Mouse (Mus musculus) testis, postnatal 14 days (tissue): ENCODE data around the gene Qser1.
A peak's percentile ranks its signal among the peaks of the same experiment; 100 is the strongest.

Experiments used
- DNase-seq: peaks from one replicate; pipeline ENCODE4 v3.0.0; 2021; ENCODE audit warnings: low spot score

Qser1 gene

DNA sequence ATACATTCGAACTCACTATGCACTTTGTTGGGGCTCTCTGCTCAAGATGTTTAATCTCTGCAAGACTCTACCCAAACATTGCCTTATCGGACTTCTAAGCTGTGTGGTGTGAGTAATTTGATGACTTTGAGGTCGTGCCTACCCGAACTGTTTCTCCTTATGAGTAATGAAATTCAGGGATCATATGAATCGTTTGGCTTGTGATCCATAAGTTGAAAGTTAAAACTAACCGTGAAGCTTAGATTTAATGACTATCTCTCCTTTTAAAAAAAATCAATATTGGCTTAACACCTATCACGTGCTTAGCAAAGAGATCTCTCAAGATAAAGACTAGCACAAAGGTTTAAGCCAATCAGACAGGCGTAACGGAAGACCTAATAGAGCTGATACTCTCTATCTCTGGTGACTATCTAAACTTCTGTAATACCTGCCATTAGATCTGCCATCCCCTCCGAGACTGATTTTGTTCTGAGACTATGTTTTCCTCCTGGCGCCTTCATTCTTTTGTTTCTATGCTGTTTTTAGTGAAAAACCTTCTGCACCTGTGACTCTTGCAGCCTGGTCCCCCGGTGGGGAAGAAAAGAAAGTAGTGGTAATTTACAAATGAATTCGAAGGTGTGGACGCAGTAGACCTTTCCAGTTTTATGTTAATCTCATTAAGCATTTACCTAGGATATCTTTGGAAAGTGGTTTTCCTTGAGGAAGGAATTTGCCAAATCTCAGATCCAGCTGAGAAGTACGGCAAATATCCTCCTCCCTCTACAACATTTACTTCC, 1.2 kb upstream of the Qser1 start:
- DNase-seq: no peak

DNA sequence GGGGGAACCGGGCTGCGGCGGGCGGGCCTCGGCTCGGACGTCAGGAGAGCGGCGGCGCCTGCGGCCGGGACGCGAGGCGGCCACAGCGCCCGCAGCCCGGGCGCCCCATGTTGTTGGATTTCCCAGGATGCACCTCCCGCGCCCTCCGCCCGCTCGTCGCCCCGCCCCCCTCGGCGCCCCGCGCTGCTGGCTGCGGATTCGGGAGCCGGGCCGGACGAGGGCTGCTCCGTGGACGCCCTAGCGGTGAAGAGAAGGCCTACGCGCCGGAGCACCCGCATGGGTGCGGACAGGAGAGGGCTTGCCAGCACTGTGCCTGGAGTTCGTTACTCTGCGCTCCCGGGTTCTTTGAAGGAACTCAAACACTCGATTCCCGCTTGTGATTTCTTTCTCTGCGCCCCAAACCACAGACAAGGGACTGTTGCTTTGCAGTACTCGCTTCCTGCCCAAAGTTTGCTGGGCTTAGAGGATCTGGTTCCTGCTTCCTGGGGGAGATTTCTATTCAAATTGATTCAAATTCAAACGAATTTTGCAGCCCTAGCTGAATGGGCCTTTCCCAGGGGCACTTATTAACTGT, 393 bp upstream of the Qser1 start:
- peak; percentile 91 for DNase-seq

DNA sequence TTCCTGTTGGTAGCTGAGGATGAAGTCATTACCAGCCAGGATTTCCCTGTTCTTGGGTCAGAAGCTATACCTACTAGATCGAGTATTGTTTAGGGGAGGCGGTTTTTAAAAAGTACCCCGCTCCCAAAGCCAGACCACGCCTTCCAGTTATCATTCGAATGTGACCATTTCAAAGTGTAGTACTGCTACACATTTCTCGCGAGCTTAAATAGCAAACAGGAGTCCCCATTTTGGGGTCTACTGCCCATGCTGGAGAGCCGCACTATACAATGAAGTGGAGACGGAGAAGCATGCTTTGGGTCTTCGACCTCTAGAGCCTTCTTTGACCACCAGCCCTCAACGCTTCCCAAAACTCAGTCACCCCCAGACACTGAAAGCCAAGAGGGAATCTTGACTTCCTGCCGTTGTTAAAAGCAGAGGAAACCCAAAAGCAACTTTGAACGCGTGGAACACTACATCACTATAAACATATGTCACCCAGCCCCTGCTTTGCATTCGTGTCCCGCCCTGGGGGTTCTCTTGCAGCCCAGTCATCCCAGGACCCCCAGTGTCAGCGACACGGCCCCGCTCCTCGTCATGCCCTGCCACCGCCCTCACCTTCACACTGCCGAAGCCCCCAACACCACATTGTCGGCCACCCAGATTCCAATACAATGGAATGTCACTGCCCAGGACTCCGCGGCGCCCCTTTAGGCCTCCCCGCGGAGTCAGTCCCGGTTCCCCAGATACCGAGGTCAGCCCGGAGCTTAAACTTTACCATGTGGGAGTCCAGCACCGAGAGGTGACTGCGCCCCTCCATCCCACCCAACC, 794 bp downstream of the Qser1 start:
- no peak for DNase-seq

DNA sequence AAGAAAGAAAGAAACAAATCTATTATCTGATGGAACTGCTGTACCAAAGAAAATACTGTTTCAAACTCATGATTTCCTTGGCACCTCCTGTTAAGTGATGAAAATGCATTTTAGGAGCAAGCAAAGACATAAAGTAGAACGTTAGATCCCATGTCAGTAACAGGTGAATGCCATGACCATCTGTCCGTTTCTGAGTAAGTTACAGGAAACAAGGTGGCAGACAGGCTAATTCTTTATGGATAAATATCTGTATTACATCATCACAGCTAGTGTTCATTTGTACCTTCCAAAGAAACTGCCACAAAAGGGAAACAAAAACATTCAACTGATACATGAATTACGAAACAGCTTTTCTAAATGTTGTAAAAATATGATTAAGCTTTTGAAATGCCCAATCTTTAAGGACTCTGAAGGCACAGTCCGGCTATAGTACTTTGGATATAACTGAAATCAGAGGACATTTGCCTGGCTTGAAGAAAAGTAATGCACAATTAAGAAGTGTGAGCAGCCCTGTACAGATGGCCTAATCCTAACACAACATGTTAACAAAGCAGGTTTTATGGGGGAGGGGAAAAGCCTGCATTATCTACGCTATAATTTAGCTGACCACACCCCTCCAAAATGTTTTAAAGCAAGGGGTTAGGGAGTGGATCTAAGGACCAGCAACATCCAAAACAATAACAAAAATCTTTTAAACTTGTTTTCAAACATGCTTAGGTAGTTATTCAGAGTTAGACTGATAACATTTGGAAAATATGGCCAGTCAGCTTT, 2.2 kb downstream of the Qser1 start:
- DNase-seq: no peak

DNA sequence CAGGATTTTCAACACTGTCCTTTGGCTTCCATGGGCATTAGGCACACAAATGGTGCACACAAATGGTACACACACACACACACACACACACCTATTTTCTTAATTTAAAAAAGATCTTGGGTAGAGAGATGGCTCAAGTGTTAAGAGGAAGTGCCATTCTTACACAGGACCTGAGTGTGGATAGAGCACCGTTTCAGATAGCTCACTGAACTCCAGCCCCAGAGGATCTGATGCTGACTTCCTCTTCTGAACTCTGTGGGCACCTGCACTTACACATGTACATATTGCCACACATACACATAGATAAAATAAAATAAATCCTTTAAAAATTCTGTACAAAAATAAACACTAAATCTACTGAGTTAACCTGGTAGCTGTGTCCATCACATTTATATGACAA, 11.1 kb downstream of the Qser1 start:
- no peak for DNase-seq

DNA sequence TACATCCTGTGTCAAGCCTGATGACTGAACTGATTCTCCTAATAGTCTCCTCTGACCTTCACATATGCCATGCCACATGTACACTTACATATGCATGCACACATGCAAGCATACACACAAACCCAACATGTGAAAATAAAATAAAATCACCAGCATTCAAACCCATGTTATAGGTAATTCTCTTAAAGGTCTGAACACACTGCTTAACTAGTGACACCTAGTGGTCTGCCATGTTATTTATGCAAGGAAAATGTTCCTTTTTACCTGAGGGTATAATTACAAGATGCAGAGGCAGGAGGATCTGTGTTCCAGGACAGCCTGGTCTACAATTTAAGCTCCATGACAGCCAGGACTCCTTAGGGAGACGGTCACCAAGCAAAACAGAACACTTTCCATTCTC, 41.8 kb downstream of the Qser1 start:
- no peak for DNase-seq

DNA sequence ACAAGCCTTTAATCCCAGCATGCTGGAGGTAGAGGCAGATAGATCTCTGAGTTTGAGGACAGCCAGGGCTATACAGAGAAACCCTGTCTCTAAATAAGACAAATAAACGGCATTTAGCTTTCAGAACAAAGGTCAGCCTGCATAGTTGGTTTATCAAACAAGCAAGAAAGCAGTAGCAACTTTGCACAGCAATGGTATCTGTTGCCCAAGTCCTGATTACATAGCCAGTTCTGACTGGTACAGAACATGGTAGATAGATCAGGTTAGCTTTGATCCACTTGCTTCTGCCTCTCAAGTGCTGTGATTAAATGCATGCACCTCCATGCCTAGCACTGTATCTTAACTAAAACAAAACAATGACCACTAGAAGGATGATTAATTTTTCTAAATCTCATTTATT, 47.9 kb downstream of the Qser1 start:
- no peak for DNase-seq

DNA sequence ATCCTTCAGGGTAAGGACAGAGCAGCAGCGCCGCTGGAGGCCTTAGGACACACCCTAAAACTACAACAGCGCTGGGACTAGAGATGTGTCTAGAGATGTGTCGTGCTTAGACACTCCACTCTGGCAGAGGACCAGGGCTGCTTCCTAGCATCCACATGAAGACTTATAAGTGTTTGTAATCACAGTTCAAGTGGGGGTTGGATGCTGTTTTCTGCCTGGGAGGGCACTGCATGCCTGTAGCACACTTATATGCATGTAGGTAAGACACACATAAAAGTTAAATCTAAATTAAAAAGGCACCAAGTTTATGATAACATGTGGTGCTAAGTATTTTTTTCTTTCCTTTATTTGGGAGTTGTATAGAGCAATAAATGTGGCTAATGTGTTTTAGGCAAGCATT, 52.5 kb downstream of the Qser1 start:
- DNase-seq: no peak

DNA sequence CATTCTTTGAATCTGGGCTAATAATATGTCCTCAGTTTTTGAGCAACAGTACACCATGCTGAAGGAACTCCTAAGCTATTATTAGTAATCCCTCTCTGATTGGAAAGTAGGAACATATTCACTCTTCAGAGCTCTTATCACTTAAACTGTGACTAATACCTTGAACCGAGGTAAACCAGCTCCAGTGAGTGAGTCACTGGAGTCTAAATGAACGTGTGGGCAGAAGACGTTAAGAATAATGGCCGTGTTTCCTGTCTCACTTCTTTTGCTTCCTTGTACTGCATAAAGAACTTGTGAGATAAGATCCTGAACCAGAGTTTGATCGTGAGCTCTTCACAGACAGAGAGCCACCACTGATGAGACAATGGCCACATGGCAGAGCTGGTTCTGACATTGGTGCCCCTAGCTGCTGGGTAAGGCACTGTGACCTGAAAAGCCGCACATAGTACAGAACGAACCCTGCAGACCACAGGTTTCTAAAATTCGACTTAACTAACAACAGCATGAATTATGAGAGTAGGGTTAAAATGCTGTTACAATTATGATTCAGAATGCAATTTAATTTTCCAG, 53.3 kb downstream of the Qser1 start:
- no peak for DNase-seq

DNA sequence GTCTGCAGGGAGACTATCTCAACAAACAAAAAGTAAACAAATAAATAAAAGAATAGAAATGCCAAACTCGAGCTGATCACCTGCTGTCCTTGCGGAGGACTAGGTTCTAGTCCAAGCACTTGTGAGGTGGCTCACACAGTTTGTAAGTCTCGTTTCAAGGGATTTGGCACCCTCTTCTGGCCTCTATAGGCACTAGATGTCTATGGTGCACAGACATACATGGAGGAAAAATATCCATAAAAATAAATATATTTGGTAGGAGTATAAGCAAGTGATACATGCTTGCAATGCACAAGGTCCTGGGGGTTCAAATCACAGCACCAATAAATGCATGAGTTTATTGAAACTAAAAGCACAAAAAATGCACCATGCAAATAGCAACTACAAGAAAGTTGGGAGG, 65.9 kb downstream of the Qser1 start:
- no peak for DNase-seq

DNA sequence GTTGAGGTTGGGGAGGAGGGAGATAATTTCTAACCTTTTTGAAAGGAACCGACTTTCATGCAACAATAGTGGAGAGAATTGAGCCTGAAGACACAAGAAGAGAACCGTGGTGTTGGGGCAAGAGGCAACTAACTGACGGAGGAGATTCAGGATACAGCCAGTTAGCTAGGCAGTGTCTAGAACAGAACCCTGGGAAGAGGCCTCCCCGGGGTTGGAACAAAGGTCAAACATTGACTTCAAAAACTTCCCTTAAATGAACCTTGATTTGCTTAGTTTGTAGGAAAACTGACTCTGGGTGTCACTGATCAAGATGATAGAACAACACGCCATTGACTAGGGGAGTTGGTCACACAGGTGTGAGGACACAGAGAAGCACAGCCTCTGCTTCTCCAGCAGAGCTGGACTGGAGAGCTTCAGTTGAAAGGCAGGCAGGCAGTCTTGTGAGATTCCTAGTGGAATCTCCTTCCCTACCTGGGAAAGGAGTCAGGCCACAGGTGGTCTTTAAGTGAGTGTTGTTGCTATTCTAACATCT, 67.8 kb downstream of the Qser1 start:
- DNase-seq: no peak

DNA sequence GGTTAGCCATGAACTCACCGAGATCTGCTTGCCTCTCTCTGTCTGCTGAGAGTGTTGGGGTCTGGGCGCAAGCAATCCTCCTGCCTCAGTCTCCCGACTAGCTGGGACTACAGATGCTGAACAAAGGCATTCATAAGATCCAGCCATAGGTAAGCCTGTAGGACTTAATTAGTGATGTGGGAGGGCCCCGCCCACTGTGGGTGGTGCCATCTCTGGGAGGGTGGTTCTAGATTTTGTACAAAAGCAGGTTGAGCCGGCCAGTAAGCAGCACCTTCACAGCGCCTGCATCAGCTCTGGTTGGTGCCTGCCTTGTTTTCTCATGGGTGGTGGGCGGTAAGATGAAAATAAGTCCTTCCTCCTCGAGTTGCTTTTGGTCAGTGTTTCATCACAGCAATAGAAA, 70.3 kb downstream of the Qser1 start:
- peak; percentile 14 for DNase-seq

DNA sequence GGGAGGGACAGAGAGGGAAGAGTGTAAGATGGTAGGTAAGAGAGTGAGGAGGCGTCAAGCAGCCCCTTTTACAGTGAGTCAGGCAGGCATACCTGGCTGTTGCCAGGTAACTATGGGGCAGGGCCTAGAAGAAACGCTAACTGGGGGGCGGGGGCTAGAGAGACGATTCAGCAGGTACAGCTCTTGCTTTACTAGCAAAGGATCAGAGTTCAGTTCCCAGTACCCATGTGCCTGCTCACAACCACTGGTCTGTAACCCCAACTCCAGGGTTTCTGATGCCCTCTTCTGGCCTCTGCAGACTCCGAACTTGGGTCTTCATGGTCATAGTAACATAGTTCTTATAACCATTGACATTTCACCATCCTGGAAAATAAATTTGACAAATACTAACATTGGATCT, 72.6 kb downstream of the Qser1 start:
- no peak for DNase-seq

DNA sequence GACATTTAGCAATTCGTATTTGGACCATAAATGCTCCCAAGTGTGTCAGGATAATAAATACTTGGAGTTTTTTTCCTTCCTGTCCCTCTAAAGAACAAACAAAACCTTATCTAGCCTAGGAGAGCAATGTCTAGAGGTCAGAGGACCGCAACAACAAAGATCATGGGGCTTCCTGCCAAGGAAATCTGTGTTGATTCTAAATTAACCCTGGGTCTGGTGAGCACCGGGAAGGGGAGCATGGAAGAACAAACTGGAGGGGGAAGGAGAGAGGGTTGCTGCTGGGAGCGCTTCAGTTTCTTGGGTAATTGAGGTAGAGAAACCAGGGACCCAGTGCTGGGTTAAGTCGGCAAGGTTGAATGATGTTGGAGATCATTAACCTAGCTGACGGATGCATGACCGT, 73.4 kb downstream of the Qser1 start:
- no peak for DNase-seq

DNA sequence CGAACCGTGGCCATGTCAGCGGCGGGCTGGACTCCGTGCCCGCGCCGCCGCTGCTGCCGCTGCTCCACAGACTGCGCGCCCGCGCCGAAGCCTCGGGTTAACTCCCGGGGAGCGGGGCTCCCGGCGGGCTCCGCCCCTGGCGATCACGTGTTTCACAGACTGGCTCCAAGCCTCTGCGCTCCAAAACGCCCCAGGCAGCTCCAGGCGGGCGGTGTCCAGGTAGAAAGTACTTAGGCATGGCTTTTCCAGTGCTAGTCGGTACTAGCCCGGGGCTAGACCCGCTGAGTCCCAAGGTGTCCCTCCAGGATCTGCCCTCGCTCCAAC, 73.9 kb downstream of the Qser1 start, which contains the start of gene Depdc7:
Gene Depdc7, minus strand, starts transcription at position 138 of the 324 bp plus-strand sequence.
- DNase-seq: peak; percentile 89

DNA sequence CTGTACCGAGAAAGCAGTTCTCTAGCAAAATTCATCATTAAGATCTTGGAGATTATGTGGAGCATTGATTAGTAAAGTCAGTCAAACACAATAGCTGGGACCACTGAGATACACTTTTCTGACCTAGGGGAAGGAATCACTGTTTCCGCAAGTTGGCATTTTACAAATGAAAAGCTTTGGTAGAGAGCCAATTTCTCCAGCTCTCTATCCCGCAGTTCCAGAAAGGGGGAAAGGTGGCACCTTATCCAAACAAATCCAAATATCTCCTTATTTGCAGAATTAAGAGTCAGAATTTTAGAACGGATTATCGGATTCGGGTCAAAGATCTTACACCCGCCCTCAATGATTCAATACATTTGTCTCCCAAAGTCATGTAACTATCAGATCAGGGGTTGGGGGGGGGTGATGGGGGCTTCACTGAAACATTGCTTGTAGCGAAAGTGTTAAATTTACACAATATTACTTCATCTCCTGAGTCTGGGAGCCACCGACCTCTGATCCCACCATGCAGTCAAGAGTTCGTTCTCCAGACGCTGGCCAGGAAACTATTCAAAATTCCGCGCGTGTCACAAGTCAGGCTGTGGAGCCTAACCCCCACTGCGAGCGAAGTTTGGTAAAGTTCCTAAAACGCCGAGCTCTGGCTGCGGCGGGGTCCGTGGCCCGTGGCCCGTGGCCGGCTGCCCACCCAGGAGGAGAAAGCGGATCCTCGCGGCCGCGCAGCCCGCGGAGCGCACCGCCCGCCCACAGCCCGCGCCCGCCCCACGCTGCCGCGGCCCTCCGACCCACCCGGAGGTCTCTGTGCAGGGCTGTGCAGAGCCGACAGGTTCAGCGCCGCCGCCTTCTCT, 74.4 kb downstream of the Qser1 start:
- DNase-seq: no peak

DNA sequence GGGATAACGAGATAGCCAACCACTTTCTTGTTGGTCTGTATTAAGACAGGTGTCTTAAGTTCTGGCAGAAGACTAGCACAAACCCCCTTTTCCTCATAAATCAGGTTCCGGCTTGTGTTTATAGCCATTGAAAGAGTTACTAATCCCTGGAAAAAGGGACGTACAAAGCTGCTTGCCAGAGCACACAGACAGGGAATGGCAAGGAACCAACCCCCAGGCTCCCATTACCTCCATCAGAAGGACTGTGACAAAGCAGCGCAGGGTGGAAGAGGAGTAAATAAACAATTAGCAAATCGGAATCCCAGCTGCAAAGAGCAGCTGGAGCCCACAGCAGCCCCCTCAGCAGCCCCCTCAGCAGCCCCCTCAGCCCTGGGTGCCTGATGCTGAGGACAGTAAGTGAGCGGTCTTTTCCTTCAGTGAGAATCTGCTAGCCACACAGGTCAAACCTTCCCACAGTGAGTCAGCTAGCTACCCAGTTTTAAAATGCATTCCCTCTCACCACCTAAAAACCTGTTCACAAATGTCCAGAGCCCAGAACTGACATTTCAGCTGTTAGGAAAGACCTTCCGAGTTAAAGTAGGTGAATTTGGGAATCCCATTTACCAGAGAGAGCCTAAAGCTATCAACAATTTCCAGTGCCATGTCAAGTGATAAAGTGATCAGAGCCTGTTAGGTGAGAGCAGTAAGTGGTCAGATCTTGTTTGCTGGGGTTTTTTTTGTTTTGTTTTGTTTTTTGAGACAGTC, 75.4 kb downstream of the Qser1 start:
- DNase-seq: no peak

DNA sequence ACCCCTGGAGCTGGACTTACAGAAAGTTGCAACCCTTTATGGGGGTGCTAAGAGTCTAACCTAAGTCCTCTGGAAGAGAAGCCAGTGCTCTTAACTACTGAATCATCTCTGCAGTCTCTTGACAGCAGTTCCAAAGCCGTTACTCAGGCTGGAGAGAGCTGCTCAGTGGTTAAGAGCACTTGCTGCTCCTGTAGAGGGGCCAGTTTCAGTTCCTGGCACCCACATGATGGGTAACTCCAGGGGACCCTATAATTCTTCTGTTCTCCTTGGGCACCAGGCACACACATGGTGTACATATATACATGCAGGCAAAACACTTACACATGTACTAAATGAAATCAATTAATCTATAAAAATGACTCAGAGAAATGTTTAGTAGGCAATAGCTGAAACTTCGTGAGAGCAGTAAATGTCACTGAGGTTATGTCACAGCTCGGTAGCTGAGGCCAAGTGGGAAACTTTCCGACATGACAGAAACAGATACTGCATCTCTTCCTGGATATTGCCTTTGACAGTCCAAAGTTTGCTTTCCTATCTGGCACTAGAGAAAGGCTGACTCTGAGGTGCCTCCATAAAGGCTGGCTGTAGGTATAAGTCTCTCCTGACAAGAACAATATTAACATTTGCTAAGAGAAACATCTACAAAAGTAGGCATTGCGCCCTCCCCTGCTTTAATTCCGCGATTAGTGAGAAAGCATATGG, 76.2 kb downstream of the Qser1 start:
- DNase-seq: no peak

DNA sequence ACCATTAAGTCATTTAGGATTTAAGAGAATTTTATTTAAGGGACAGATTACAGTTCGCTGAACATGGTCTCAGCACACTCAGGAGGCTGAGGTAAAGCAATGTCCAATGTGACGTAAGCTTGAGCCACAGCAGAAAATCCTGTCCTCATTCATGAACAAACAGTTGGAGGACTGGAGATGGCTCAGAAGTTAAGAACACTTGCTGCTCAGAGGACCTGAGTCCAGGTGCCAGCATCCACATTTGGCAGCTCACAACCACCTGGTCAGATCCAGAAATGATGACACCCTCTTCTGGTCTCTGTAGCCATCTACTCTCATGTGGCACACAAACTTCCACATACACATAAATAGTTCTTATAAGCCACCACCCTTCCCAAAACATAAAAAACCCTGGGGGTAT, 76.9 kb downstream of the Qser1 start:
- no peak for DNase-seq

DNA sequence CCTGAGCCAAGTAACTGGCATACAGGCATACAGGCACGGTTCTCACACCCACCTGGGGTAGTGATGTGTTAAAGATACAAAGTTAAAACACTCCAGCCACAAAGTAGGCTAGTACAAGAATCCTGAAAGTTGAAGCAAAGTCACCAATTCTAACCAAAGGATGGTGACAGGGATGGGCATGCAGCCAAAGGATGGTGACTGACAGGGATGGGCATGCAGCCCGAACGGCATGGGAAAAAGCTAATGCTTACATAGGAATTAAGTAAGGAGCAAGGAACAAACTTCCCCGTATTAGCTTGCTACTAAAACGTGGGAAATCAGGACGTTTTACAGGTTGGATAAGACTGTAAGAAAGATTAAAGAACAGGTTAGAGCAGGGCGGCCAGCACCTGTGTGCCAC, 80.3 kb downstream of the Qser1 start:
- DNase-seq: peak; percentile 21
